Mouse (Mus musculus) lung, postnatal 0 days (tissue): ENCODE measurements around the gene Spryd3. TPM values are rescaled to one million over a fixed set of nuclear protein-coding genes. Genes with fewer than 3 reads are reported as not detected.

Source experiments
- ATAC-seq: fragments of 200-750 bp; cut with Nextera tagmentation; 2 replicates; pipeline ENCODE4 v1.8.0; 2017; ENCODE audit warnings: moderate library complexity
- DNase-seq: peaks from one replicate; pipeline ENCODE4 v3.0.0-alpha.2; 2016; ENCODE audit warnings: low spot score
- H3K27ac ChIP-seq: fragments of 300-500 bp; sonication (generic); 2 replicates; pipeline ENCODE4 v1.5.1; 2014; ENCODE audit warnings: antibody characterized with exemption, mild to moderate bottlenecking, low read length, mixed read lengths
- H3K27me3 ChIP-seq: fragments of 300-500 bp; sonication (generic); replicated peaks from 2 replicates; pipeline ENCODE4 v1.6.1; 2014; ENCODE audit warnings: low read length, mixed read lengths; ENCODE audit not compliant: insufficient read depth
- H3K36me3 ChIP-seq: fragments of 300-500 bp; sonication (generic); 2 replicates; pipeline ENCODE4 v1.6.1; 2014; ENCODE audit warnings: low read length, mixed read lengths; ENCODE audit not compliant: insufficient read depth
- H3K4me1 ChIP-seq: fragments of 300-500 bp; sonication (generic); 2 replicates; pipeline ENCODE4 v1.6.1; 2014; ENCODE audit warnings: antibody characterized with exemption, low read depth, low read length, mixed read lengths; ENCODE audit not compliant: insufficient read depth
- H3K4me2 ChIP-seq: fragments of 300-500 bp; sonication (generic); replicated peaks from 2 replicates; pipeline ENCODE4 v1.6.1; 2014; ENCODE audit warnings: low read depth, mild to moderate bottlenecking, low read length, moderate library complexity, mixed read lengths
- H3K4me3 ChIP-seq: fragments of 300-500 bp; sonication (generic); 2 replicates; pipeline ENCODE4 v1.5.1; 2014; ENCODE audit warnings: low read depth, low read length
- H3K9ac ChIP-seq: fragments of 300-500 bp; sonication (generic); replicated peaks from 2 replicates; pipeline ENCODE4 v1.6.1; 2014; ENCODE audit warnings: low read depth, mild to moderate bottlenecking
- H3K9me3 ChIP-seq: fragments of 300-500 bp; sonication (generic); 2 replicates; pipeline ENCODE4 v1.6.1; 2016; ENCODE audit warnings: low read length, mixed read lengths
- CTCF ChIP-seq: IDR thresholded peaks from 2 replicates; pipeline ENCODE4 v1.5.1; 2016; ENCODE audit warnings: antibody characterized with exemption, mild to moderate bottlenecking
- EP300 ChIP-seq: IDR thresholded peaks from 2 replicates; pipeline ENCODE4 v1.6.1; 2016; ENCODE audit warnings: antibody characterized with exemption, mild to moderate bottlenecking, control low read depth
- WGBS: fragments of 180-500 bp; shearing (Covaris S2); extraction: QIAGEN DNeasy Blood & Tissue Kit; methylation state at CpG from one replicate; pipeline ENCODE4 v1.1.7; 2014; 5-methylcytosine and 5-hydroxymethylcytosine counted together
- polyA plus RNA-seq: library from polyadenylated mRNA; unstranded; fragments of >200 nt; fragmentation: Nextera tagmentation; extraction: Ambion mirVana; gene quantifications from 2 replicates; pipeline ENCODE4 v1.2.1, GENCODE M21; 2015

Spryd3 gene
- polyA plus RNA-seq, 1 experiment from 2014 or later = 22.2 TPM

- peaks cover 90% of the 10 kb centered on the region for H3K36me3 ChIP-seq
- no peaks in the 10 kb centered on the region for H3K9me3 ChIP-seq
- H3K4me2 ChIP-seq = no peak overlapping the region
- no peaks in the 10 kb centered on the region for H3K27me3 ChIP-seq
- H3K4me3 ChIP-seq = no peak overlapping the region
- no peak for TF ChIP-seq CTCF
- no peak for TF ChIP-seq EP300
- H3K4me1 ChIP-seq = peaks cover 17% of the 10 kb centered on the region; the same call in 1 of the 2 replicates
- H3K27ac ChIP-seq = no peak overlapping the region
- no peak for DNase-seq
- no peak overlapping the region for H3K9ac ChIP-seq
- no peak for ATAC-seq
- WGBS = 70% methylated on average over 11 of the region's 11 CpGs
Observed at GRCm38 (mm10) chr15:102111495-102111829, 24.6 kb downstream of the Spryd3 start.

GRCm38 (mm10) chr15:102110701-102111494 is 25.1 kb downstream of the Spryd3 start:
- TF ChIP-seq EP300 (no peak), CTCF (no peak)
- Histone ChIP-seq H3K4me2 (no peak overlapping the region), H3K4me3 (no peak overlapping the region), H3K9me3 (no peaks in the 10 kb centered on the region), H3K9ac (no peak overlapping the region), H3K27me3 (no peaks in the 10 kb centered on the region), H3K27ac (no peak overlapping the region), H3K36me3 (peaks cover 88% of the 10 kb centered on the region), H3K4me1 (peaks cover 20% of the 10 kb centered on the region; the same call in 1 of the 2 replicates)
- ATAC-seq (no peak), DNase-seq (no peak)
- WGBS = 79% methylated on average over 28 of the region's 29 CpGs

- H3K36me3 ChIP-seq = peaks cover 81% of the 10 kb centered on the region
- H3K4me2 ChIP-seq = no peak overlapping the region
- H3K9me3 ChIP-seq = no peaks in the 10 kb centered on the region
- no peak overlapping the region for H3K9ac ChIP-seq
- H3K27ac ChIP-seq = no peak overlapping the region
- no peak overlapping the region for H3K4me3 ChIP-seq
- TF ChIP-seq CTCF (no peak), EP300 (no peak)
- ATAC-seq = no peak
- no peak for DNase-seq
- H3K27me3 ChIP-seq = no peaks in the 10 kb centered on the region
- H3K4me1 ChIP-seq = peaks cover 25% of the 10 kb centered on the region; the same call in 1 of the 2 replicates
- 85% methylated on average over 7 of the region's 7 CpGs for WGBS
Observed at GRCm38 (mm10) chr15:102110271-102110670, 25.8 kb downstream of the Spryd3 start.

GRCm38 (mm10) chr15:102108651-102109525 is 27.1 kb downstream of the Spryd3 start:
- DNase-seq (peak; percentile 91), ATAC-seq (peak; percentile 29)
- WGBS = 40% methylated on average over 18 of the region's 18 CpGs
- Histone ChIP-seq H3K4me3 (no peak overlapping the region), H3K9me3 (no peaks in the 10 kb centered on the region), H3K27ac (peak overlapping the region; percentile 38; the same call in 1 of the 2 replicates), H3K9ac (no peak overlapping the region), H3K4me1 (peaks cover 33% of the 10 kb centered on the region; the same call in 1 of the 2 replicates), H3K4me2 (no peak overlapping the region), H3K27me3 (no peaks in the 10 kb centered on the region), H3K36me3 (peaks cover 72% of the 10 kb centered on the region)
- TF ChIP-seq CTCF (peak; percentile 87), EP300 (no peak)

GRCm38 (mm10) chr15:102107689-102108573 is 28.1 kb downstream of the Spryd3 start:
- 0 out of 2 replicates have a peak overlapping the region, but pooled peaks have one; percentile 38 for H3K27ac ChIP-seq
- WGBS = 48% methylated on average over 13 of the region's 13 CpGs

More at GRCm38 (mm10) chr15:102107689-102108573, 28.1 kb downstream of the Spryd3 start:
- ATAC-seq (no peak), DNase-seq (peak; percentile 82)
- TF ChIP-seq EP300 (no peak), CTCF (peak; percentile 84)
- Histone ChIP-seq H3K9me3 (no peaks in the 10 kb centered on the region), H3K9ac (no peak overlapping the region), H3K36me3 (peaks cover 63% of the 10 kb centered on the region), H3K4me1 (peaks cover 33% of the 10 kb centered on the region; the same call in 1 of the 2 replicates), H3K27me3 (no peaks in the 10 kb centered on the region), H3K4me2 (no peak overlapping the region), H3K4me3 (no peak overlapping the region)
